Mouse (Mus musculus) CH12F3 (cell line): ENCODE data around the gene Shisa6.

Experiments used
- in situ Hi-C: fragments of 300-500 bp; cut with MboI; formaldehyde crosslinking; loops from 2 replicates; pipeline ENCODE4 v1.14.3; 2020; ENCODE audit warnings: low sequenced_read_pairs

The Shisa6 gene

DNA sequence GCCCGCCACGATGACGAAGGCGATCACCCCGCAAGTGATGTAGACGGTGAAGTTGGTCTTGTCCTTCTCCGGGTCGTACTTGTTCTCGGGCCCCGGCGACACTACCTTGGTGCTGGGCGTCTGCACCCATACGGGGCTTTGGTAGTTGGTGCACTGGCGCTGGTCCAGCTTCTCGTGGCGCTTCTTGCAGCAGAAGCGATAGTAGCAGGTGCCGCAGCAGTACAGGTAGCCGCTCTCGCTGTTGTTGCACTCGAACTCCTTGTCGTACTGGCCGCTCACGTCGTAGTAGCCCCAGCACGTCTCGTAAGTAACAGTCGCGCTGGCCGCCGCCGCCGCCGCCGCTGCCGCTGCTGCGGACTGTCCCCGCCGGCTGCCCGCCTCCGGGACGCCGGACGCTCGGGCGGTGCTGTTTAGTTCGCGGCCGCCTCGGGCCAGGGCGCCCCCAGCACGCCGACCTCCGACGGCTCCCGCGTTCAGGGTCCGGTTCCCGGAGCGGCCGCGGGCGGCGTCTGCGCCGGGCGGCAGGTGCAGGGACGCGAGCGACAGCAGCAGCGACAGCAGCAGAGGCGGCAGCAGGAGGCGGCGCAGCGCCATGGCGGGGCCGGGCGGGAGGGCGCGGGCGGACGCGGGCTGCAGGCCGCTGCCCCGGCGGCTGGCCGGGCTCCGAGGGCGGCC is at the start of gene Shisa6:
Shisa6 (minus strand) TSS at position 594 of the 675 bp plus-strand sequence.
- in situ Hi-C loops, result no loop called here

DNA sequence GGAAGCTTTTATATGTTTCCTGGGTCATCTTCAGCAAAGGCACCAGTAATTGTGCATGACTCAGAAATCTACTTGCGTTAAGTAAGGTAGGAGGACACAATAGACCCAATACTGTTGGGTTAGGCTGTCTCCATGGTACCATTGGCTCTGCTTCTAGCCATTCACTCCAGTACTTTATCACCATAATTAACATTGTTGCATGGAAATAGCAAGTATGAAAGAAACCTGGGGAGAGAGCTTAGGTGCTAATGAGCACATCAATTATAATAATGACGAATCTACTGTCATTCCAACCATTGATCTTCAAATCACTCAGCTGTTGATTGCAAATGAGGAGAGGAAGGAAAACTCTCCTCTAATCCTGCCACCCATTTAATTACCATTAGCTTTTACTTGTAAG is 48.1 kb upstream of the Shisa6 start:
- in situ Hi-C loops, result no loop called here

DNA sequence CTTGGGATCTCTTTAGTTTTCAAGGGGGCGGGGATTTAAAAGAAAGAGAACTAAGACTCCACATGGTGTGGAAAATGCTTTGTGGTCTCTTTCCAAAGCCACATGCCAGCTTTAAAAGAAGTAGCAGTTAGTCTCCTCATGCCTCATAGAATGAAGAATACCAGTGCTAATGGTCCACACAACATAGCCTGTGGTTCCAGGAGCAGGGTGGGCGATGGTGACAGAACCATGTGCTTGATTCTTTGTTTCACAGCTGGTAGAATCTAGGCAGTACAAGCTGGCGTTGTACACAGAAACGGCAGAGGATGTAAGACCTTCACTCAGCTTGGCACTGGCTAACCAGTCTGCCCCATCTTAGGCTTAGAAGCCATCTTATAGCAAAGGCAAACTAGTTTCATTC is 43.3 kb upstream of the Shisa6 start:
- in situ Hi-C loops, result no loop called here

DNA sequence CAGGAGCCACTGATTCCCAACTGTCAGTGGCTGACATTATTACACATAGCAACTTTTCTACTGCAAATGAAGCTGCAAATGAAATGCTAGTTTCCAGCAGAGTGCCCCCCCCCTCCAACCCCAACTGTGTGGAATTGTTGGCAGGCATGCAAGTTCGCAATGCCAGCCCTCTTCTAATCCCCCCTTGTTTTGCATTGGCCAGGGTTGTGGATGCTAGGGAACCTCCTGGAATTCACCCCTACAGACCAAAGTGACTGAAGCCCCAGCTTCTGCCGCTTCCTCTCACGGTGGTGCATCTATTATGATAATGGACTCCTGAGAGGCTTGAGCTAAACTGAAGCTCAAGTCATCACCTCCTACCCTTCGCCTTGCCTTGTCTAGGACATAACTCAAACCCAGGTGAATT is 42.6 kb upstream of the Shisa6 start:
- in situ Hi-C loops, result no loop called here

DNA sequence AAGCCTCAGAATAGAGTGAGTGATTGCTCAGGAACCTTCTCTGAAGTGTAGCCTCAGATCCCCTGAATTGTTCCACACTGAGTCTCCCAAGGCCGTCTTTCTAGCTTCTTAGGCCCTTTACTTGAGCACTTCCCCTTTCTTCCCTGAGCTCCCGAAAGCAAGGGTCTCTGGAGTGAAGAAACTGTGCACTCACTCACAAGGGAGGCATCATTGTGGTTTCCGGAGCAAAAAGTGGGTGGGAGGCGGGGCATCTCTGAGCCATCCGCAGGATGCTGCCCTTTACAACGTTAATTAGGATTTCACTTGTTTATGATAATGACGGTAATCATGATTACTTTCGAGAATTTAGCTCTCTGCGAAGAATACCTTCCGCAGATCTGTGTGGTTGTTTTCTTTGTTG is 41.6 kb upstream of the Shisa6 start:
- in situ Hi-C loops, result no loop called here

DNA sequence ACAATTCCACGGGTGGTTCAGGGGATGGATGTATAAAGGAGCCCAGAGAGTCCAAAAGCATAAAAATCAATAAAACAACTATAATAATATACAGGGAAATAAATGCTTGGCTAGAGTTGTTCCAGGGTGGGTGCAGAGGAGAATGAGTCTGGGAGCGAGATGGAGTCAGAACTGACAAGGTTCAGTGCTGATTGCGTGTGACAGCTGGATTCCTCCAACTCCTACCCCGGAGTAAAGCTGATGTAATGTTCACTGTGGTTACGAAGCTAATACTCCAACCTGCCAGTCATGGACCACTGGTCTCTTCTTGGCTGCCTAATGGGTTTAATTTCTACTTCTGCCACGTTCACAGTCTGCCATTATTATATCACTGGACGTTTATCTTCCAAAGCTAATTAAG is 36.5 kb upstream of the Shisa6 start:
- in situ Hi-C loops, result no loop called here

DNA sequence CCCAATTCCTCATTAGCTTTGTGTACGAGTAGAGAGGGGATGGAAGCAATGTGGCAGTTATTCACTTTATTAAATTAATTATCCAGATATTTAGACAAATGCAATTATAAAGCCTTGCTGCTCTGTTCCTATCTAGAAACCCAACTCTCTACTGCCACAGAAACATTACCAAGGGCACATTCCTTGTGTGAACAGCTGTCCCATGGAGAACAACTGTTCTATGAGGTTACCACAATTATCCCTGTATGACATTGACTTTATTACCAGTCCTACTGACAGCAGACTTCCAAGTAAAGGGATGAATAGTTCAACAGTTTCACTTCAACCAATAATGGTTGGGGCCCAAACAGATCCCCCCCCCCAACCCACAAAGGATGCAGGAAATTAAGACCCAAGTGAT is 12.1 kb upstream of the Shisa6 start:
- in situ Hi-C loops, result no loop called here

DNA sequence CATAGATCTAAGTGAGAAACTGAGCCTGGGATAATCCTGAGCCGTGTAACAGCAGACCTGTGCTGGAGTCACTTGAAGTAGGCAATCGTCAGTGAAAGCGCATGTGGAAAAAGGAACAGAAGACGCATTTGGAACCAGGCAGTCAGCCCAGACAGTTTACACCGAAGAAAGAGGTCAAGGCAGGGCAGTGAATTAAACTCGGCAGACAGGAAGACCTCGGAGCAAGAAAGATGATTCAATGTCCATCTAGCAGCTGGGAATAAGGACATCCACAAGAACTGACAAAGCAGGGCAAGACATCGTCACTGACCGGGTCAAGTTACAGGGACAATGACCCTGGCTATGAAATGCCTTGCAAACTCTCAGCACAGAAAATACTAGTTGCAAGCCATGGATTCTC is 10.1 kb upstream of the Shisa6 start:
- in situ Hi-C loops, result no loop called here

DNA sequence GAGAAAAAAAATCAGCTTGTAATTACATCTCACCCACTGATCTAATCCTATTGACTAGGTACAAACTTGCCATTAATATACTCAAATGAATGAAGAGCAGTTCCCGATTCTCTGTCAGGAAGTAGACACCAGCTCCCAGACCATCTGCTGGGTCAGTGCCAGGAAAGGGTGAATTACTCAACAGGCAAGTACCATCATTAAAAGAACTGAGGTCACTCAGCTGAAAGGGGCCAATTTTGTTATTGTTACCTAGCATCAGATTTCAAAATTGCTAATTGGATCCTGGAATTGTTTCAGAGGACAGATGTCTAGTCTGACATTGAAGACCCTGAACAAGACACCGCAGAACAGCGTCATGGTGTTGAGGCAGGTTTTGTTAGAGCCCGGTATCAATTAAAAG is 9.4 kb upstream of the Shisa6 start:
- in situ Hi-C loops, result no loop called here

DNA sequence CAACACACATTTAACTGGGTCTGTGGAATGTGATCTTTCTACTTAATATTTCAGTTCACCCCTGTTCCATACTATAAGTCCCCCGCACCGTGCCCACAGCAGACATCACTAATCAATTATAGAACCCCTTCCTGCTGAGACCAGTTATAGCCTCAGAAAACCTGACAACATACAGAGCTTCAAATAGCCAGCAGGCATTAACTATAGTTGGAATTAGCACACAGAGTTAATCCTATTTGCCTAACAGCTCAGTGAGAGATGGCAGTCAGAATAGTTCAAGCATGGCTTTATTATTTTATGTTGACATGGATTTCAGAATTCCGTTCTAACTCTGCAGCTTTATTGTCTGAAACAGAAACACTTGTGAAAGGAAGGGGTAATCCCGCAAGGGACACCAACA is 8.5 kb upstream of the Shisa6 start:
- in situ Hi-C loops, result no loop called here

DNA sequence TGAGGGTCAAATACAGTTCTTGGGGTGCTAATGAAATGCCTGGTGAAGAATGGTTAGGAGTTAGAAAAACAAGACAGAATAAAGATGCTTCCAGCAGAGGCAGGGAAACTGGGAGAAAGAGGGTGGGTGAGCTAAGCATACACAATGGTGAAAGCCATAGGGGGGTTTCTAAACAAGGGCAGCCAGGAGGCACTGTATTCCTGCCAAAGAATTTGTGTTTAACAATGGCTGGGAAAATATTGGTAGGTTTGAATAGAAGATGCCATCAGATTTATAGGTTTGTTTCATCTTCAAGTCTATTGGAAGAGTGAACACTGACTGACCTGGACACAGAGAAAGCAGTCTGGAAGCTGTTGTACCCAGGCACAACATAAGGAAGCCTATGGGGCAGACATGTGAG is 2.4 kb upstream of the Shisa6 start:
- in situ Hi-C loops, result no loop called here

DNA sequence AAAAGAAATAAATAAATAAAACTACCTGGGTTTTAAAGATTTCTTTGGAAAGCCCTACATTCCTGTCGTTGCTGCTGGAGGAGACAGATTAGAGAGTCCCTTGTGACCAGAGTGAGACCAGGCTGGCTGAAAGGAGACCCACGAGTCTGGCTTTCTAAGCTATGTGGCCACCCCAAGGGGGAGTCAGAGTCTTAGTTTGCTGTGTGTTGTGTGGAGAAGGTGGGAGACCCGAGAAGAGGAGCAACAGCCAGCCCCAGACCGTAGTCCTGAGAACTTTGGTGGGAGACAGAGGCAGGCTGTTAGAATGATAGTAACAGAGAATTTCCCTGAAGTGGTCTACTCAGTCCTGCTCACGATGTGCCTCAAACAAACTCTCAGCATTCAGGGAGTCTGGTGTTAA is 1.6 kb upstream of the Shisa6 start:
- in situ Hi-C loops, result no loop called here

DNA sequence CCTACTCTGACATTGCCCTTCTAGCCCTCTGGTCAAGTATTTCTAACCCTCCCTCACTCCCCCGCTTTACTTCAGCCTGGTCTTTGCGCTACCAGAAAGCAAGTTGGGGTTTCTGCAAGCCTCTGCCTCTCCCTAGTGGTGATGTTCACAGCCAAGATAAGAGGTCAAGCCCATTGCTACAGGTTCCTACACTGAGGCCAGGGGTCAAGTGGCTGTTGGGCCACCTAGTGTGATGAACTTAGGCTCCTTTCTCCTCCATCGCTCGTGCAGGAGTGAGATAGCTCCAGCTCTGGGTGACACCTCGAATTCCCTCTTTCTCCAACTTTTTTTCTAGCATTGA is 1.2 kb upstream of the Shisa6 start:
- in situ Hi-C loops, result no loop called here

DNA sequence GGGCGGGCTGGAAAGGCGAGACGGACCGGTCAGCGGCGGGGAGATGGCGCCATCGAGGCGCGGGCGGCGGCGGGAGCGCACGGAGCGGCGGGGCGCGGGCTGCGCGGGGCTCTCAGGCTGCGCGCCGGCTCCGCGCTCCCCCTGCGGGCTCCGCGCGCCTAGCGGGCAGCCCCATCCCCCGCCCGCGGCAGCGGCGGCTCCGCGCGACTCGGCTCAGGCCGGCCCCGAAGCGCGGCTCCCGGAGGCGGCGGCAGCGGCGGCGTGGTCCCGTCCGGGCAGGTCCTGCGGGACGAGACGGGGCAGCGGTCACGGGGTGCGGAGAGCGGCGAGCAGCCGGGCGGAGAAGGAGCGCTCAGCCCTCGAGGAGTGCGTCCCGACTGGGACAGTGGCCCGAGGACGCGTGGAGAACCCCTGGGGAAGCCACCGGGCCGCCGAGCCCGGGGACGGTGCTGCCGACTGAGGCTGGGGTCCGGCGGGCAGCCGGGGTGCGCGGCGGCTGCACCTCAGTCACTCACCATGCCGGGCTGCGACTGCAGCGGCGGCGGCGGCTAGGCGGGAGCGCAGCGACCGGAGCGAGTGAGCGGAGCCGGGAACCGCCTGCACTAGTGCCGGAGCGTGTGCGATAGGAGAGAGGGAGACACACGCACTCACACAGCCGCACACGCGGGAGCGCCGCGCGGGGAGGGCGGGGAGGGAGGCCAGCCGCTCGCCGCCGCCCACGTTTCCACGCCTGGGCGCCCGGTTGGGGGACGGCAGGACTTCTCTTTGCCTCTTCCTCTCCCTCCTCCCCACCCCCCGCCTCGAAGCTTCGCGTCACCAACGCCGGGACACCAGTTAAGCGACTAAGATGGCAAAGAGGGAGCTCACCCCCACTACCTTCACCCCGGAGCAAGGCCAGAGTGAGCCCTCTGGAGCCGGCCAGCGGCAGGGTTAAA is 549 bp upstream of the Shisa6 start:
- in situ Hi-C loops, result no loop called here

DNA sequence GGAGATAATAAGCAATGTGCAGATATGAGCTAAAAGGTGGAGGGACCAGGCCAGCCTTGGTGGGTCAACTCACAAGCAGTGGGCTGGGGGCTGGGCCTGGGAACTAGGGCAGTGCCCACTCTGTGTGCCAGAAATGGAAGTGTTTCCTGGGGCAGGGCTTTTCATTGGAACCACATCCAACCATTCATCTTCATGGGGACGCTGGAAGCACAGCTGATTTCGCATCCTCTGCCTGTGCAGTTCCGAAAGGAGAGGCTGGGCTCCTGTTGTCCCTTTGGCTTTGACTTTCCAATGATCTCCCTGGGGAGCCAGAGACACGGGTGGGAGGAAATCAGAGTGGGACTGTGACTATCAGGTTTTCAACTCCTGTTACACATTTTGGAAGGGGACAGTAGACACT is 1.5 kb downstream of the Shisa6 start:
- in situ Hi-C loops, result no loop called here

DNA sequence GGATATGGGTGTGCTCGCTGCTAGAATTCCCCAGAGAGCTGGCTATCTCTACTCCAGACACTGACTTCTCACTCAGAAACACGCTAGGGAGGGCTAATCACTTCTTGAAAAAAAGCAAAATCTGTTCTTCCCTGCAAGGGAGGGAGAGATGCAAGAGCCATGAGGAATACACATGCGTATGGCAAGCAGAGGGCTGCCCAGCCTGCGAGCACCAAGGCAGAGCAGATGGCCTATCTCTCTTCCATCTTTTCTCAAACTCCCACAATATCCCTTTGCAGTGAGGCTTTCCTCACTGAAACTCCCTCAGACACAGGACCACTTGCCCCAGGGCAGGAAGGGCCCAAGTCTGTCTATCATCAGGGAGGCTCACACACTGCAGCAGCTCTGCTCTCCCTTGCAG is 3.4 kb downstream of the Shisa6 start:
- in situ Hi-C loops, result no loop called here

DNA sequence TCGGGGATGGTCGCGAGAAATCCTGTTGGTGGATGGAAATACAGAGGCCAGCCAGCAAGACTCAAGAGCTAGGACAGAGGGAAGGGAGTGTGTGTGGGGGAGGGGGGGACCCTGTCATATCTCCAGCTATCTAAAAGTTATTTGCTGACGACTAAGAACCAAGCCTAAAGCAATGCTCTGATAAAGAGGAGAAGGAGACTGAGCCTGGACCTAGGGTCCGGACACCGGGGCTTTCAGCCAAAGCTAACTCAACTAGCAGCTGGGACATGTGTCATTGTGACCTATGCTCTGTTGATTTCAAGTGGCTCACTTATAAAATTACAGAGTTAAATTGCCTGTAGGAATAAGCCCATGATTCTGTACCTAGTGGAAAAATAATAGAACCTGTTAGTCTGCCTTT is 6.4 kb downstream of the Shisa6 start:
- in situ Hi-C loops, result no loop called here

DNA sequence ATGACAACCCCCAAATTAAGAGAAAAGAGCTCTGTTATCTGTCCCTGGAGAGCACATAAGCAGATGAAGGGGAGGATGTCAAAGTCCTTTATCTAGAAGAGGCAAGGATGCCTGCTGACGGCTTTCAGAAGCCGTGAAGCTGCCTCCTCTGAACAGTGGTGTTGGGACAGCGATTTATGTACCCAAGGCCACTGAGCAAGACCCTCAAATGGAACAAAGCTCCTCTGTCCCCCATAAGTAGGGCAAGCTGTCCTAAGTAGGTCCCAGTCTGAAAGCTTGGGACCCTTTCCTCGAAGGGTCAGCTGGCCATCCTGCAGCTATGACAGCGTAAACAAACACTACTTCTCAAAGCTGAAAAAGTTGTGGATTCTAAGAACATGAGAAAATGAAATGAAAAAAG is 11.4 kb downstream of the Shisa6 start:
- in situ Hi-C loops, result no loop called here

DNA sequence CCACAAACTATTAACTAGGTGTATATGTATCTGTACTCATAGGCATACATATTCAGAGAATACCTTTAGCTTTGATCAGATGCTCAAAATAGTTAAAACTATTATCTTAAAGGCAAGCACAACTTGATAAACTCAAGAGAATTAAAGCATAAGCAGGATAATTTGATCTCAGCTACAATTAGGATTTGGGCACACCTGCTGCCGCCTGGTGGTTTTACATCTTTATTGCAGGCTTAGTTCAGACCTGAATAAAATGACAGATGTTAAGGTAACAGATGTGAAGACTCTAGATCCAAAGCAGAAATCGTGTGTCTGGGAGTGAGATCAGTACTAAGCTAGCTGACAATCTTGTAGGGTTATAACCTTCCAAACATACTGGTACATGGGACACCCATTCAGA is 24.8 kb downstream of the Shisa6 start:
- in situ Hi-C loops, result no loop called here

DNA sequence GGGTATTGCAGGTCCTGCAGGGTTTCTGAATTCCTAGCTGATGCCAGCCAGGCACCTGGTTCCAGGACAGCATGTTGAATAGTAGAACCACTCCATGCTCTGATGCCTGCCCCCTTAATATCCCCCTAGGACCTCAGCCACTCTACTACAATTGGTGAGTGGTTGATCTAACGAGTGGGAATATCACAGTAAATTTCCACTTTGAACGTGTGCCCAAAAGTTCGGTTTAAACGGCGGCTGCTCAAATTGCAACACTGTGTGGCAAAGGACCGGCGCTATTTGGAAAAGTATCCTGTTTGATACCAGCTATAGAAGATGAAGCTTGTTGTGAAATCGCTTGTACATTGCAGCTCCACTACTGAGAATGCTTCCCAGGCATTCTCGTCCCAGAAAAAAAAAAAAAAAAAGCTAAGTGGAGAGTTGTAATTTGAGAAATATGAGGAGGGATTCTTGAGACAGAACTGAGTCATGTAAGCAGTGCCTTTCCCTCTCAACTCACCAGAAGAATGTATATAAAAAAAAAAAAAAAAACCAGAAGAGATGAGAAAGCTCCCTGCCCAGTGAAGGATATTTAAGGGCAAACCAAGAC is 26.8 kb downstream of the Shisa6 start:
- in situ Hi-C loops, result no loop called here

DNA sequence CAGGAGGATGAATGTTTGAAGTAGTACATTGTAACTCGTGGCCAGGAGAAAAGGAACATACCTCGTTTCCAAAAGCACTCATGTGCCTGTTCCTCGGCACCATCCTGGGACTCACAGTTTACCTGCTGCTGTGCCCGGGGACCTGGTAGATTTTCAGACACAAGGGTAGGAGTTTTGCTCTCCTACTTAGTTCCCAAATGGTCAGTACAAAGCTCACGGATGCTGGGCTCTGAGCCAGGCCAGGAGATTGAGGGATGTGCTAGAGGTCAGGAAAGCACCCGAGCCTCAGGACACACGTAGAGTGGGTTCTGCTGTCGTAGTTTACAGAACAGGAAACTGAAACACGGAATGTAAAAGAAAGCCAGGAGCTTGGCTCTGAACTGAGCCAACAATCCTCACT is 29.5 kb downstream of the Shisa6 start:
- in situ Hi-C loops, result no loop called here

DNA sequence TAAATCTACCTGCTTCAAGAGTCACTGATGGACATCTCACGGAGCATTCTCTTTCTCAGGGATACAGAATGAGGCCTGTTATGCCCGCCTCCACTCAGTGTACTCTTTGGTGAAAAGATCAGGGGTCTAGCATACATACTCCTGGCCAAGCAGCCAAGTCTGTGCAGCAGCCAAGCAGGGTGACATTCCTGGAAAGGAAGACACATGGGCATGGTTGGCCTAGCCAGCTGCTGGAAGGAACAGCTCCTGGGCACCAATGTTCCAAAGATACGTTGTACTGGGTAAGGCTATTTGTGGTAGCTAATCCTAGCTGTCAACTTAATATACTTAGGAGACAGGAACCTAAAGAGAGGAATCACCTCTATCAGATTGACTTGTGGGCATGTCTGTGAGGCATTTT is 31.4 kb downstream of the Shisa6 start:
- in situ Hi-C loops, result no loop called here
